Mouse (Mus musculus) lung, postnatal 14 days (tissue): ENCODE data around the gene Aldh6a1.
A peak's percentile ranks its signal among the peaks of the same experiment; 100 is the strongest.

ENCODE experiments used
- DNase-seq: peaks from one replicate; pipeline ENCODE4 v3.0.0; 2021

Gene Aldh6a1

DNA sequence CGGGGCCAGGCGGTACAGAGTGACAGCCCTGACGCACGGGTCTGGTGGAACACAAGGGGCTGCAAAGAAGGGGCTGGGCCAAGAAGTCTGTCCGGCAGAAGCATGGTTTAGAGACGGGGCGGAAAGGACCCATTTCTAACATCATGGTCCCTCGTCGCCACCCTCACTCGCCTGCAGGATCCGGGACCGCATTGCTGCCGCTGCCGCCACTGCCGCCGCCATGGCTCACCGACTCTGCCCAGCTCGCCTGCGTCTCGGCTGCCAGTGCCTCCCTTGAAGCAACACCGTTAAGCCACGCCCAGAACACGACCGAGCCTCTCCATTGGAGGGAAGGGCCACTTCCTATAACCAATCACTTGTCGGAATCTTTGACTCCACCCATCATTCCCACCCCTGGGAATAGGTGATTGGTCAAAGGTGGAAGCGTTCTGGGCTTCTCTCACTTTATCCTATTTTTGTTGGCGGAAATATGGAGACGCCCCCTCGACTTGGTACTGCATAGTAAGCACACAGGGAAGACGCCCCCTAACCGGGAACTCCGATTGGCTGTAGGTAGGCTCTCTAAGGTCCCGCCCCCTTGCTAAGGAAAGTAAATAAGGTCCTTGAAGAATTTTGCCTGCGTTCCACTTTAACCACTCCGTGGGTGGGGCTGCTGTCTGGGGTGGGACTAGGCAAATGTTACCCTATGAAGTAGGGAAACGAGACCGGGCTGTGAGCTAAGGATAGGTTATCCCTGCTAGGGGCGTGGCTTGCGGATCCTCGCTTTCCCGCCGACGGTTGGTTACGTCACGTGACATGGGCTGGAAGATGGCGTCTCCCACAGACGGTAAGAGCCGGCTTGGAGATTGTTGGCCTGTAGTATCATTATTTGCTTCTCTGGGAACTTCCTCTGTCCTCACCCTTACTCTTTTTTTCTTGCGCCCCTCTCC is at the start of gene Aldh6a1, which contains the start of gene Lin52:
Aldh6a1 (minus strand) TSS at position 287 of the 929 bp plus-strand sequence.
Lin52 (plus strand) TSS at position 705 of the 929 bp plus-strand sequence.
- peak; percentile 96 for DNase-seq

DNA sequence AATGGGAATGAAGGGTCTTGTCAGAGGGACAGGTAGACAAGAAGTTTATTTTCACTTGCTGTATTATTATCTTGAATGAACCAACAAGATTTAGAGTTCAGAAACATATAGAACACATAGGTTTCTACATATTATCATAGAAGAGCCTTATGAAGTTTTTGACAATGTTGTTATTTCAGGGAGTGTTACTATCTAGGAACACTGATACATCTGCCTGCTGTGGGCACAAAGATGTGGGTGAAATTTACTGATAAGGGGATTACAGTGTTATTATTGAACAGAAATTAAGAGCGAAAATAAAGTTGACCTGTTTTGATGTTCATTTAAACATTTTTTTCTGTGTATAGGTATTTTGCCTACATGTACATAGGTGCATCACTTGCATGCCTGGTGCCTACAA is 46.0 kb upstream of the Aldh6a1 start:
- DNase-seq, result no peak

- peak; percentile 9 for DNase-seq
Observed at GRCm38 (mm10) chr12:84487324-84488056, 36.7 kb upstream of the Aldh6a1 start.

GRCm38 (mm10) chr12:84482778-84483585 is 32.2 kb upstream of the Aldh6a1 start:
- no peak for DNase-seq

DNA sequence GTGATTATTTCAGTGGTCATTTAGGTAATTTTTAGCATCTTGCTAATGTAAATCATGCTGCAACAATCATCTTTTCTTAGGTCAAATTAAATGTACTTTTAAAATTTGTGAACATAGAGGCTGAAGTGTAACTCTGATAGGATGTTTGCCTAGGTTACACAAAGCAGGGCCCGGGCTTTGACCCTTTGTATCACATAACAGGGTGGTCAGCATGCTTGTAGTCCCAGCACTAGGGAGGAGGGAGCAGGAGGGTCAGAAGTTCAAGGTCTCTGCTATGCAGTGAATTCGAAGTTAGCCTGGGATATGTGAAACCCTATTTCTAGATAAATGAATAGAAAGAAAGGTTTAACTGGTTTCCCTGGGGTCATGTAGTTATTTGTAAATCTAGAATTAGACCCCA is 30.4 kb upstream of the Aldh6a1 start:
- DNase-seq, result no peak

DNA sequence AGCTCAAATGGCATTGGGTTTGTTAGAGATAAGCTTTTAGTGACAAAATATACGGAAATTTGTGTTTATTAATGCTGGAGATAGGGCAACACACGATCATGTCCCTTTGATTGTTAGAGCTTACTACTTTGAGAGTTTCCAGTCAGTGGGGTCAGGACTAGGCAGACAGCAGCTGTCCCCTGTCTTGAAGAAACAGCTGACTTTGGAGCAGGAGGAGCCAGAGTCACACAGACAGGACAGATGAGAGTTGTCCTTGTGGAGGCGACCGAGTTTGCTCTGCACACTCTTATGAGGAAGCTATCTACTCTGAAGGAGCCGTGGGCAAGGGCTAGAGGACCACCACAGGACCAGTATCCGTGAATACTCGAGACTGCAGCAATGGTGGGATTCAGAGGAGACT is 28.1 kb upstream of the Aldh6a1 start:
- DNase-seq, result peak; percentile 4

- DNase-seq, result peak; percentile 6
Observed at GRCm38 (mm10) chr12:84468701-84469100, 17.9 kb upstream of the Aldh6a1 start.

GRCm38 (mm10) chr12:84462856-84463255 is 12.1 kb upstream of the Aldh6a1 start:
- DNase-seq, result no peak

- DNase-seq, result no peak
Observed at GRCm38 (mm10) chr12:84461416-84461815, 10.6 kb upstream of the Aldh6a1 start.

DNA sequence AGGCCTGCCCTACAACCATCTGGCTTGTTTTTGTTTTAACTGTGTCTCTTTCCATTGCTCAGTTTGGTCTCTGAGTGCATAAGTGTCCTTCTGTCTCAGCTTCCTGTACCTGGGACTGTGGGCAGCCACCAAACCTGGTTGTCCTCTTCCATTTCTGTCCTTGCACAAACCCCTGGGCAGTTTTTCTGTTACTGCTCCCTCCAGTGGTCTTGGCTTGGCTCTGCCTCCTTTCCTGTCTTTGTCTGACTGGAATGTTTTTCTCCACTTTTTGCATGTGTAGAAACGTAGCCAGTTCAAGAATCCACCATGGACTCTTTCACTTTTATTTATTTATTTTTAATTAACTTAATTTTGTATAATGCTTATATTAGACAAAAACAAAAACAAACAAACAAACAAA is 9.0 kb upstream of the Aldh6a1 start:
- DNase-seq, result peak; percentile 7

- DNase-seq, result no peak
Observed at GRCm38 (mm10) chr12:84456911-84457310, 6.1 kb upstream of the Aldh6a1 start.

GRCm38 (mm10) chr12:84451801-84452200 is 997 bp upstream of the Aldh6a1 start:
- DNase-seq, result peak; percentile 1

GRCm38 (mm10) chr12:84450351-84450717 is 470 bp downstream of the Aldh6a1 start:
- peak; percentile 42 for DNase-seq

- DNase-seq, result no peak
Observed at GRCm38 (mm10) chr12:84449887-84450286, 917 bp downstream of the Aldh6a1 start.

DNA sequence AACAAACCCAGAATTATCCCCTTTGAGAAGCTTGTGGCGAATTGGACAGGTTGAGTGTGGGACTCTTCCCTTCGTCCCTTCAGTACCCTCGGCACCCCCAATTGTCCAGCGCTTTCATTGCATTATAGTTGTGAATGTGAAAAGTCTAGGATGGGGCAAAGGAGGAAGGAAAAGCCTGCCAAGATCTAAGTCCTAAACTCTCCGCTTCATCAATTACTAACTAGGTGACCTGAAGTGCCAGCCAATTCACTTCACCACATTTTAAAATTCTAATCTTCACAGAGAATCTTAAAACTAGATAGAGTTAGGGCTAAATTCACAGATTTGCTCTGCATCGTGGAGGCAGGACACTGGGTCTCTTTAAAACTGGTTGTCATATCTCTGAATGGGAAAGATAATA is 2.6 kb downstream of the Aldh6a1 start:
- DNase-seq, result no peak

- no peak for DNase-seq
Observed at GRCm38 (mm10) chr12:84447386-84447785, 3.4 kb downstream of the Aldh6a1 start.

- DNase-seq, result no peak
Observed at GRCm38 (mm10) chr12:84442526-84442925, 8.3 kb downstream of the Aldh6a1 start.

GRCm38 (mm10) chr12:84438697-84439096 is 12.1 kb downstream of the Aldh6a1 start:
- DNase-seq, result no peak

GRCm38 (mm10) chr12:84429825-84430224 is 21.0 kb downstream of the Aldh6a1 start:
- no peak for DNase-seq

GRCm38 (mm10) chr12:84423990-84424389 is 26.8 kb downstream of the Aldh6a1 start:
- DNase-seq, result no peak

DNA sequence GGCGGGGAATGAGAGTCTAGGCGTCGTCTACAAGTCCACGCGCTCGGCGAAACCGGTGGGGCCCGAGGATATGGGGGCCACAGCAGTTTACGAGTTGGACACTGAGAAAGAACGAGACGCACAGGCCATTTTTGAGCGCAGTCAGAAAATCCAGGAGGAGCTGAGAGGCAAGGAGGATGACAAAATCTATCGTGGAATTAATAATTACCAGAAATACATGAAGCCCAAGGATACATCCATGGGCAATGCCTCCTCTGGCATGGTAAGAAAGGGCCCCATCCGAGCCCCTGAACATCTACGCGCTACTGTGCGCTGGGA is 33.2 kb downstream of the Aldh6a1 start:
- DNase-seq, result no peak

GRCm38 (mm10) chr12:84416834-84417604 is 33.8 kb downstream of the Aldh6a1 start, which contains the start of gene Rnf113a2:
TSS of gene Rnf113a2 (plus strand) at chr12:84417196.
- DNase-seq, result peak; percentile 84
